Mouse (Mus musculus): ENCODE measurements around the gene Crtc3. TPM values are rescaled to one million over a fixed set of nuclear protein-coding genes. Genes with fewer than 3 reads are reported as not detected.

The Crtc3 gene
- polyA plus RNA-seq, 1 experiment from 2014 or later: 14.3 TPM

DNA sequence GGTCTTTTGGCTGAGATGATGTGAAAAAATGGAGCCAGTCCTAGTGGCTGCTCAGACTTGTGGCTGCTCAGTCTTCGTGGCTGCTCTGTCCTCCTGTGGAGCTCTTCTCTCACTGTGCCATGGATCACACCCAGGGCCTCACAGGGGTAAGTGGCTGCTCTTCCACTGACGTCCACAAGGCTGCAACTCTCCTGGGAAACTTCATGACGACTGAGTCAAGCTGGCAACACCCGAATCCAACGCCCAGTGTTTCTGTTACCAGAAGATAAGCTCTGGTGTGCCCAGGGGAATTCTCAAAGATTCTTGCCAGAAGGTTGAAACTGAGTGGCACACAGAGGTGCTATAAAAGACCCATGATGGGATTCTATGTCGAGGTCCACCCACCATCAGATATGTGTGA is 13.8 kb upstream of the Crtc3 start:
- Histone ChIP-seq H3K36me3 (peaks cover 2% of the 10 kb centered on the region), H3K9me3 (no peaks in the 10 kb centered on the region), H3K27ac (no peak overlapping the region), H3K4me2 (no peak overlapping the region), H3K27me3 (no peaks in the 10 kb centered on the region), H3K4me1 (replicated peaks) (no peaks in the 10 kb centered on the region), H3K4me3 (no peak overlapping the region), H3K9ac (no peak overlapping the region)
- 71% methylated on average over 6 of the region's 6 CpGs for WGBS
- no peak for ATAC-seq (ENCODE audit: low FRiP score)

DNA sequence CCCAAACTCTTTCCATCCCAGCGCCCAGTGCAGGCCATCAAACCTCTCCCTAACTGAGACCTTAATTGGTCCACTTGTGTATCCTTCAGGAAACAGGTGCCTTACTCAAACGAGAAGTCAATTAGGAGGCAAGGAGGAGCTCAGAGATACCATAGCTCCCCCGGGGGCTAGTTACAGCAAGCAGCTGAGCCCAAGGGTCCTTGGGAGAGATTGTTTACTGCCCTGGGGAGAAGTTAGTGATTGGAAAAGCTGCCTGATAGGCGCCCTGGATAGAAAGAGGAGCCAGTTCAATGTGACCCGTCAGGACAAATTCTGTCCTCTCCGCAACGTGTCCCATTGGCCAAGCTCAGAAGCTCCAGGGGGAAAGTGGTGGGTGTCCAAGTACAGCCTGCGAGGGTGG is 11.0 kb upstream of the Crtc3 start:
- WGBS: 72% methylated on average over 8 of the region's 8 CpGs
- no peak overlapping the region for H3K27ac ChIP-seq
- ATAC-seq (ENCODE audit: low FRiP score): no peak
- no peak overlapping the region for H3K9ac ChIP-seq
- H3K27me3 ChIP-seq: no peaks in the 10 kb centered on the region
- H3K4me2 ChIP-seq: no peak overlapping the region
- no peaks in the 10 kb centered on the region for H3K4me1 ChIP-seq (replicated peaks)
- no peaks in the 10 kb centered on the region for H3K9me3 ChIP-seq
- no peak overlapping the region for H3K4me3 ChIP-seq
- H3K36me3 ChIP-seq: no peaks in the 10 kb centered on the region

DNA sequence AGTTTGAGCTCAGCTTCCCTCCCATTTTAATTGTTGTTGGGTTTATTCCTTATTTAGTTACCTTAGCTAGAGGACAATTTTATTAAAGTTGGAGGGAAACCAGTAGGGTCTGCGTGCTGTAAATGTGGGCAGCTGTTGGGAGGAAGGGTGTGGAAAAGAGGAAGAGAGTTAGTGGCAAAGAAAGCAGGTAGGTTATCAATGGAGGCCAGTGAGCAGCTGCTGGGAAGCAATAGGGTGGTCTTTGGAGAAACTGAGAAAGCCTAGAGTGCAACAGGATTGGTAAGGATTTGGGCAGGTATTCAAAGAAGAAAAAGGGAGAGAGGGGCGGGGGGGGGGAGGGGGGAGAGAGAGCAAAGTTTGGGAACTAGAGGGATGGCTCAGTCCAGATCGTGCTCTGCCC is 10.3 kb upstream of the Crtc3 start:
- ATAC-seq (ENCODE audit: low FRiP score): no peak
- no peaks in the 10 kb centered on the region for H3K27me3 ChIP-seq
- WGBS: 67% methylated on average over 3 of the region's 3 CpGs
- H3K9ac ChIP-seq: no peak overlapping the region
- no peak overlapping the region for H3K4me2 ChIP-seq
- no peaks in the 10 kb centered on the region for H3K9me3 ChIP-seq
- no peaks in the 10 kb centered on the region for H3K4me1 ChIP-seq (replicated peaks)
- H3K27ac ChIP-seq: no peak overlapping the region
- H3K4me3 ChIP-seq: no peak overlapping the region
- H3K36me3 ChIP-seq: no peaks in the 10 kb centered on the region

DNA sequence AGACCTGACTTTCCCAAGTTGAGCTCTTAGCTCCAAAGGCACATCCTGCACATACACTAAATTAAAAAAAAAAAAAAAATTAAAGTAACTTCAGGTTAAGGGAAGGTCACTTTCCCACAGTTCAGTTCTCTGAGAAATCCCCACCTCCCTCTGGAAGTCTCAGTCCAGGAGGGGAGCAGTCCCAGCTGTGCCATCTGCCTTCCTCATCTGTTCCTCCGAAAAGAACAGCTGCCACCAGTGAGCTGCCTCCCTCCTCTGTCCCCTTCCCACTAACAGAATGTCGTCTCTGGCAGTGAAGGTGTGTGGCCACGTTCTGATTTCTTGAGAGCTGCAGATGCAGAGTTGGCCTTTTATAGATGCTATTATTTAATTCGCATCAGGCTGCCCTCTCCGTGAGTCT is 9.2 kb upstream of the Crtc3 start:
- WGBS: 69% methylated on average over 5 of the region's 5 CpGs
- Histone ChIP-seq H3K4me3 (no peak overlapping the region), H3K27me3 (no peaks in the 10 kb centered on the region), H3K4me1 (replicated peaks) (no peaks in the 10 kb centered on the region), H3K27ac (no peak overlapping the region), H3K4me2 (no peak overlapping the region), H3K36me3 (no peaks in the 10 kb centered on the region), H3K9ac (no peak overlapping the region), H3K9me3 (no peaks in the 10 kb centered on the region)
- ATAC-seq (ENCODE audit: low FRiP score): no peak

DNA sequence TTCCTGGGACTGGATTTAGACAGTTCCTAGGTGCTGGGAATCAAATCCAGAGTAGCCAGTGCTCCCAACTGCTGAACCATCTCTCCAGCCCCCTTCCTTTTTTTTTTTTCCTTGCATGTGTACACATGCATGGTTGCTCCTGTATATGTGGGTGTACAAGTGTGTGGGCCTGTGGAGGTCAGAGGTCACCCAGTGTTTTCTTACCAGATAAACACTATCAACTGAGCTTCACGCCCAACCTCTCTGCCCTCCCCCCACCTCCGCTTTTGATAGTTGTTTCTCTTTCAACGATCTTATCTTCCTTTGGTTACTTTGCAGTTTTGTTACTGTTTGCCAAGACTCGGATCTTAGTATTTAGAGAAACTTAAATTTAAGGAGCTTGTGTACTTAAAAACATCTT is 8.2 kb upstream of the Crtc3 start:
- Histone ChIP-seq H3K9me3 (no peaks in the 10 kb centered on the region), H3K27me3 (no peaks in the 10 kb centered on the region), H3K4me2 (no peak overlapping the region), H3K27ac (no peak overlapping the region), H3K4me3 (no peak overlapping the region), H3K36me3 (no peaks in the 10 kb centered on the region), H3K4me1 (replicated peaks) (no peaks in the 10 kb centered on the region), H3K9ac (no peak overlapping the region)
- WGBS: 75% methylated on average over 4 of the region's 4 CpGs
- ATAC-seq (ENCODE audit: low FRiP score): no peak

DNA sequence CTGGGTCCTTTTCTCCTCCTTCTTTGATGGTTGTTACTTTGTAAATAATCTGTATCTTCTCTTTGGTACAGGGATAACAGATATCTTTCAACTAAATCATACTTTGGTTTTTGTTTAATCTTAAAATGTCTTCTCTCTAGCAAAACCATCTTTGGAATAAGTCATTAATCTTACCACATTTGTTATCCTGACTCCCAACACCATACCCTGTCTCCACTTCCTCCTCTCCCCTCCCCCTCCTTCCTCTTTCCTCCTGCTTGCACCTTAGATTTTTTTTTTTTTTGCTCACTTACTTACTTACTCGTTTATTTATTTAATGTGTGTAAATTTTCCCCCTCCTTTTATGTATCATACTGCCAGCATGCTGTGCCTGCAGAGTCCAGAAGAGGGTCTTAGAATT is 7.7 kb upstream of the Crtc3 start:
- no peaks in the 10 kb centered on the region for H3K36me3 ChIP-seq
- H3K4me3 ChIP-seq: no peak overlapping the region
- H3K27me3 ChIP-seq: no peaks in the 10 kb centered on the region
- no peak overlapping the region for H3K27ac ChIP-seq
- H3K4me1 ChIP-seq (replicated peaks): no peaks in the 10 kb centered on the region
- H3K9ac ChIP-seq: no peak overlapping the region
- no peak overlapping the region for H3K4me2 ChIP-seq
- no peaks in the 10 kb centered on the region for H3K9me3 ChIP-seq
- WGBS: 74% methylated on average over 1 of the region's 1 CpGs
- no peak for ATAC-seq (ENCODE audit: low FRiP score)

DNA sequence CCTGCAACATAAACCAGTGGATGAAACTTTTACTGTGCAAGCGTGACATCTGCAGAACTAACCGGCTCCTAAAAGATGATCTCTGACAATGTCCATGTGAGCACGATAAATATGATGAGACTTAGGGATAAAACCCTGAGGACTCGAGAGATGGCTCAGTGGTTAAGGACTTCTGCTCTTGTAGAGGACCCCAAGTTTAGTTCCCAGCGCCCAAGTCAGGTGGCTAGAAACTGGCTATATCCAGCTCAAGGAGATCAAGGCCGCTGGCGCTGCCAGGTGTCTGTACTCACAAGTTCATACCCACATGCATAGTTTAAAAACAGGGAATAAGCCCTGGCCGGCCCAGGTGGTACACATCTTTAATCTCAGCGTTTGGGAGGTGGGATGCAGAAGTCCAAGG is 3.8 kb upstream of the Crtc3 start:
- Histone ChIP-seq H3K36me3 (no peaks in the 10 kb centered on the region), H3K4me1 (replicated peaks) (peaks cover 9% of the 10 kb centered on the region), H3K4me3 (no peak overlapping the region), H3K4me2 (no peak overlapping the region), H3K9me3 (no peaks in the 10 kb centered on the region), H3K9ac (no peak overlapping the region), H3K27me3 (no peaks in the 10 kb centered on the region), H3K27ac (no peak overlapping the region)
- 94% methylated on average over 9 of the region's 9 CpGs for WGBS
- no peak for ATAC-seq (ENCODE audit: low FRiP score)

DNA sequence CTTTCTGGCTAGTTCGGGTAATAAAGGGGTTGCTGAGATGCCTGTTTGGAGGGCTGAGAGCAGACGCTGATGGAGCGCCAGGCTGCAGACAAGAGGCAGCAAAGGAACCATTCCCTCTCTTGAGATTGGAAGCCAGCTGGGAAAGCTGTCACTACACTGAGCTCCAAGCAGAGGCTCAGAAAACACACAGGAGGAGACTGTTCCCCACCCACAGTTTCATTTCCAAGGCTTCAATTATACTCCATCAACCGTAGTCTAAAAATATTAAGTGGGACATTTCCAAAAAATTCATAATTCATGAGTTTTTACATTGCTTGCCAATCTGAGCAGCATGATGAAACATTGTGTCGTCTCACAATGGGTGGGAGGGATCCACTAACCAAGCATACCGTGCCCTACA is 2.5 kb upstream of the Crtc3 start:
- Histone ChIP-seq H3K36me3 (no peaks in the 10 kb centered on the region), H3K9ac (no peak overlapping the region)
- WGBS: 50% methylated on average over 6 of the region's 6 CpGs

DNA sequence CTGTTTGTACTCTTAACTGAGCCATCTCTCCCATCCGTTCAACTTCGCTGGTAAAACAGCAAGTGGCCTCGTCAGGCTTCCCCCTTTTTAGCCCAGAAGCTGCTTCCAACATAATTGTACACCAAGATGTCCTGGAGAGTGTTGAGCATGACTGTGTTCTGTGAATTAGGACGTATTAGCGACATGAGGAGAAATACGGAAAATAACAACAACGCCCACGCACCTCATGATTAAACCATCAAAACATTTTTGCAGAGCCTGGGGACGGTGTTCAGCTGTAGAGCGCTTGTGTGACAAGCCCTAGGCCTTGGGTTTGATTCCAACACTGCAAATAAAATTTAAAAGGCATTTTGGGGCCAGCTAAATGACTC is 529 bp upstream of the Crtc3 start:
- 20% methylated on average over 10 of the region's 10 CpGs for WGBS
- H3K27me3 ChIP-seq: no peaks in the 10 kb centered on the region
- peak overlapping the region; percentile 87 for H3K4me3 ChIP-seq
- peak overlapping the region; percentile 96 for H3K27ac ChIP-seq
- H3K9ac ChIP-seq: peak overlapping the region; percentile 95
- peak; percentile 5; the same call in 1 of the 2 replicates for ATAC-seq (ENCODE audit: low FRiP score)
- no peaks in the 10 kb centered on the region for H3K9me3 ChIP-seq
- H3K4me2 ChIP-seq: peak overlapping the region; percentile 69
- peaks cover 27% of the 10 kb centered on the region for H3K4me1 ChIP-seq (replicated peaks)
- no peaks in the 10 kb centered on the region for H3K36me3 ChIP-seq

More for the DNA sequence above, 2.5 kb upstream of the Crtc3 start:
- no peak overlapping the region for H3K4me3 ChIP-seq
- ATAC-seq (ENCODE audit: low FRiP score): no peak
- H3K27me3 ChIP-seq: no peaks in the 10 kb centered on the region
- H3K4me1 ChIP-seq (replicated peaks): peaks cover 18% of the 10 kb centered on the region
- H3K9me3 ChIP-seq: no peaks in the 10 kb centered on the region
- no peak overlapping the region for H3K27ac ChIP-seq
- no peak overlapping the region for H3K4me2 ChIP-seq

DNA sequence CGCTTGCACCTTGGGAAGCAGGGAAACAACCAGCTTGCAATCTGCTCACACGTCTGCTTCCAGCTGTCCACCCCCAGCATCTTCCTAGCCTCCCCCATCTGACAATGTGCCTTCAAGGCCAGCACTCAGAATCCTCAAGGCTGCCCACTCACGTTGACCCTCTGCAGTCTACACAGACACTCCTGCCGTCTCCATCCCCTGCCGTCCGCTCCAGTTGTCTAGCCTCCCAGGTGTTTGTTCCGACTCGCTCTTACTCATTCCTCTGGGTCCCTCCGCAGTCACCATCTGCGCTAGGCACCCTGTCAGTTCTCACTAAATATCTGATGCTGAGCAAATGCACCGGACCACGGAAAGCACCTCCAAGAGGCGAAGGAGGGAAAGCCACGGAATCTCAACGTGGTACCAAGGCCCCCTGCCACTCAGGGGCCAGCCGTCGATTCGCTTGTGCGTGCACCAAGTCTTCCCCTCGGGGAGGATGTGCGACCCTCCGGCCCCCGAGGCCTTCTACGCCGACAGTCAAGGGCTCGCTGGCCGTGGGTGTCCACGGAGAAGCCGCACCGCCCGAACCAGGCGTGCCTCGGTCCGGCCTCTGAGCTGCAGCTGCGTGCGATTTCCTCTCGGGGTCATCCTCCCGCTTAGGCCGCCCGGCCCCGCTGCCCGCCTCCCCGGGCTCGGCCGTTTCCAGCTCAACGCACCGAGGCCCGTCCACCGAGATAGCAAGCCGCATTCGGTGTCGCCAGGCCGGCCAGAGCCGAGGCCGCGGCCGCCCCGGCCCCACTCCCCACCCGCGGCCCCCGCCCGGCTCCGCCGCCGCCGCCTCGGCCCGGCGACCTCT is 739 bp downstream of the Crtc3 start:
- no peaks in the 10 kb centered on the region for H3K9me3 ChIP-seq
- H3K27me3 ChIP-seq: no peaks in the 10 kb centered on the region
- peak overlapping the region; percentile 87 for H3K4me3 ChIP-seq
- H3K36me3 ChIP-seq: no peaks in the 10 kb centered on the region
- peak overlapping the region; percentile 69 for H3K4me2 ChIP-seq
- peak overlapping the region; percentile 95 for H3K9ac ChIP-seq
- WGBS: 2% methylated on average over 56 of the region's 69 CpGs
- H3K4me1 ChIP-seq (replicated peaks): peaks cover 27% of the 10 kb centered on the region
- H3K27ac ChIP-seq: peak overlapping the region; percentile 96
- ATAC-seq (ENCODE audit: low FRiP score): peak; percentile 70

DNA sequence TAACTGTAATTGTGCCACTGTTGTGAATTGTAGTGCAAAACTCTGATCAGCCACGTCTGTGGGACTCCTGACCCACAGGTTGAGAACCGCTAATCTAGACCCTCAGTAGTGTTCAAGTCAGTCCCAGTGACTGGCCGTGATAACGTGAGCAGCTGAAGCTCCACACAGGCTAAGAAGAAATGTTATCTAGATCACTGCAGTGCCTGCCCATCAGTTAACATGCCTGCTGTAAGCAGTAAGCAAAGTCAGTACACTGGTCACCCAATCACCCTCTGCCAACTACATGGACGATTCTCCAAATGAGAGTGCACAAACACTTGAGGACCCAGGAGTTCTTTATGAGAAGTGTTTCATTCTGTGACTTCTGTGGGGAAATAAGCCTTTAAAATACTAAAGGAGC is 3.0 kb downstream of the Crtc3 start:
- 92% methylated on average over 5 of the region's 5 CpGs for WGBS
- Histone ChIP-seq H3K4me2 (no peak overlapping the region), H3K4me3 (no peak overlapping the region), H3K36me3 (no peaks in the 10 kb centered on the region), H3K9me3 (no peaks in the 10 kb centered on the region), H3K27ac (no peak overlapping the region), H3K27me3 (no peaks in the 10 kb centered on the region), H3K9ac (no peak overlapping the region), H3K4me1 (replicated peaks) (peaks cover 32% of the 10 kb centered on the region)
- ATAC-seq (ENCODE audit: low FRiP score): no peak

DNA sequence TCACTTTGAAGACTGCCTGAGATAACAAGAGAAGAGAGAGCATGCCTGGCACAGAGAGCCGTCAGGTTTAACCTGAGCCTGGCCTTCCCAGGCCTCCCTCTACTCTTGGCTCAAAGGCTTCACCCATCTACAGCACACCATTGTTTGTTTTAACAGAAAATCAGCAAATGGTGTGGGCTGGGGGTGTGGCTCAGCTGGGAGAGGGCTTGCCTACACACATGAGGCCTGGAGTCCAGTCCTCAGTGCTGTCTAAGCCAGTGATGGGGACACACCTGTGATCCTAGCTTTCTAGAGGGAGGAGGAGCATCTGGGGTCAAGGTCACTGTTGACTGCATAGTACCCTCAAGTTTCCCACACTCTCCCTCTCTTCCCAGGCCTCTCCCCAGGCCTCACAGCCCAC is 6.0 kb downstream of the Crtc3 start:
- H3K27me3 ChIP-seq: no peaks in the 10 kb centered on the region
- no peaks in the 10 kb centered on the region for H3K9me3 ChIP-seq
- no peak for ATAC-seq (ENCODE audit: low FRiP score)
- no peak overlapping the region for H3K4me2 ChIP-seq
- no peak overlapping the region for H3K9ac ChIP-seq
- 56% methylated on average over 1 of the region's 1 CpGs for WGBS
- H3K4me3 ChIP-seq: no peak overlapping the region
- no peak overlapping the region for H3K27ac ChIP-seq
- H3K4me1 ChIP-seq (replicated peaks): peaks cover 34% of the 10 kb centered on the region
- H3K36me3 ChIP-seq: no peaks in the 10 kb centered on the region

DNA sequence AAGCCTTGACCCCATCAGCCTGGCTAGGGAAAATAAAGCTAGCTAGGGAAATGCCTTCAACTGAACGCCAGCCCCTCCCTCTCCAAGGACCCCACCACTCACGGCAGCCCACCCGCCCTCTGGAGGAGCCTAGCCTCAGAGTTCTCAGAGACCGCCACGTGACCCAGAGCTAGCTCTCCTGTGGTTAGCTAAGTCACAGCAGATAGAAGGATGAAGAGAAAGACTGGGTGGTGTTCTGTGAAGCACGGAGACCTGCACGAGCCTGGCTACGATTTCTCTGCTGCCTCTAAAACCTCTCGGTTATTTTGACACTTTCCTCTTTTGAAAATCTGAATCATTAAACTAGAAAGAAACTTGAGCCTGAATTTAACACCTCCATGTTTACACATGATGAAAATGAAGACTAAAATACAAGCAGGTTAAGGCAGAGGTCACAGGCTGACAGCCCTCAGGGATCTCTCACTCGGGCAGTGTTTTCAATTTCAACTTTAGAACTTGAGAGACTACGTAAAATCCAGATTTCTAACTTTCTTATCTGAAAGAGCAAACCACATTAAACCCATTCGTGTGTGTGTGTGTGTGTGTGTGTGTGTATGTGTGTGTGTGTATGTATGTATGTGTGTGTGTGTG is 8.3 kb downstream of the Crtc3 start:
- no peak for ATAC-seq (ENCODE audit: low FRiP score)
- no peak overlapping the region for H3K9ac ChIP-seq
- no peak overlapping the region for H3K4me3 ChIP-seq
- peaks cover 24% of the 10 kb centered on the region for H3K4me1 ChIP-seq (replicated peaks)
- no peaks in the 10 kb centered on the region for H3K27me3 ChIP-seq
- no peaks in the 10 kb centered on the region for H3K9me3 ChIP-seq
- H3K27ac ChIP-seq: no peak overlapping the region
- no peak overlapping the region for H3K4me2 ChIP-seq
- WGBS: 29% methylated on average over 12 of the region's 12 CpGs
- peaks cover 6% of the 10 kb centered on the region; the same call in 1 of the 2 replicates for H3K36me3 ChIP-seq

All from hindbrain, embryonic 13.5 days (tissue).